Mouse (Mus musculus): ENCODE data around the gene Ap3m1.

DNA sequence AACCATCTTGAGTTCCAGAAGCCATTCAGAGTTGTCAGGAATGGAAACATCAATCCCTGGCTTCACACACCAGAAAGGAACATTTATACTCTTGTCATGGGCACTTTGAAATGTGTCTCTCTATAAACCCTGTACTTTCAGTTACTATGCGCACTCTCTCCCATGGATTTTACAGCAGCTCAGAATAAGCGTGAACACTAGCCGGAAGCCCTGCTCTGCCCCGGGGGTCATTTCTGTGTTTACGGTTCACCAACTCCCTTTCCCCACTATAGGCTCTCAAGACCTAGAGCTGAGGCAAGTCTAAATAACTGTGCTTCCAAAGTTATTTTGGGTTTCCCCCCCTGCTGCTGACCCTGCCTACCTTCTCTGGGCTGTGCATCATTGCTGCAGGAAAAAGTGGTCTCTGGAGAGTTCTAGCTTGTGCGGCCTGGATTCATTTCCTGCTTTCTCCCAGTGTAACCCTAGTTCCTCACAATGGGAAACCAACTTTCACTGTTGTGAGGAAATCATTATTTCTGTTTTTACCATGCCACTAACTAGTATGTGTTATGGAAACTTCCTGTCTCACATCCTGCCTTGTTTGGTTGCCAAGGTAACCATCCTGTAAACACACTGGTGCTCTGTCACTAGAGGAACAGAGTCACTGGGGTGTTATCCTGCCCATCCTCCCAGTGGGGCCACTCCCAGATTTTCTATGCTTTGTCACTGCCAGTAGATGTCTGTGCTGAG lies 20.4 kb downstream of the Ap3m1 start:
- TF ChIP-seq POLR2A (IDR thresholded peaks at IDR 0.05; ENCODE audit: insufficient read length, low read depth) (no peak), MAX (IDR thresholded peaks at IDR 0.05; ENCODE audit: low read depth) (no peak), E2F4 (IDR thresholded peaks at IDR 0.05; ENCODE audit: insufficient read depth) (no peak), USF1 (IDR thresholded peaks at IDR 0.05; ENCODE audit: low read depth) (no peak), CEBPB (IDR thresholded peaks at IDR 0.05; ENCODE audit: insufficient read depth, poor library complexity, severe bottlenecking) (no peak), SRF (IDR thresholded peaks at IDR 0.05; ENCODE audit: control insufficient read depth, insufficient read length, low read depth) (no peak), TCF12 (IDR thresholded peaks at IDR 0.05; ENCODE audit: insufficient read depth, poor library complexity, severe bottlenecking) (no peak), POLR2AphosphoS2 (IDR thresholded peaks at IDR 0.05; ENCODE audit: insufficient read length, low read depth) (peak; percentile 46), MYOD1 (IDR thresholded peaks at IDR 0.05; ENCODE audit: control insufficient read depth in 1 of 3, insufficient read length in 2 of 3, low read depth in 2 of 3) (no peak)

All from myocyte (in vitro differentiated cells).